In the genomic region with DNA sequence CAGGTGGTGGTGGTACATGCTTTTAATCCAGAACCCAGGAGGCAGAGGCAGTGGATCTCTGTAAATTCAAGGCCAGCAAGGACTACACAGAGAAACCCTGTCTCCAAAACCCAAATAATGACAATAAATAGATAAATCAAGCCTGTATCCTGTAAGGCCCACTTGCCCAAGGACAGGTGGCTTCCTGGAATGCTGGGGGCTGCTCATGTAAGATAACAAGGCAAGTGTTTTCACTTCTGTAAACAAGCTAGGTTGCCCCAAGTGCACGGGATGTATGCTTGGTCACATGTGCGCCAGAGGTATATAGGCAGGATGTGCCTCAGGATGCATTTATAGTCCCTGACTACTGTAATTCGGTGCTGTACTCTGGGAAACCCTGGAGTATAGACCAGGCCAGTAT, we compare ENCODE assay signal across 20 mouse cellular contexts. TPM values are rescaled to one million over a fixed set of nuclear protein-coding genes. Genes with fewer than 3 reads are reported as not detected.
A peak's percentile ranks its signal among the peaks of the same experiment; 100 is the strongest.
DNase-seq lines count a peak whose midpoint lies in the region; ATAC-seq and TF ChIP-seq lines count a peak whose summit lies in the region.
"Had no signal": no experiment of that assay in that cellular context is flagged by ENCODE, and none has a peak within 500 bp of the region (broad histone marks: within the 10 kb centered on the region; RNA-seq: fewer than 3 reads in every experiment).

No protein-coding gene starts in this region.

- no peaks in the 10 kb centered on the region for H3K79me2 ChIP-seq in MEL (ENCODE audit: control insufficient read depth, insufficient read depth, low read length, poor library complexity)

- no peaks in the 10 kb centered on the region for H3K36me3 ChIP-seq in liver, embryonic 11.5 days (ENCODE audit: control insufficient read depth, insufficient read depth, low read length)
- H3K36me3 ChIP-seq in liver, postnatal 0 days (replicated peaks; ENCODE audit: insufficient read depth, low read length): no peaks in the 10 kb centered on the region
- peaks cover 0 to 11% of the 10 kb centered on the region in 2 experiments; a peak in 2 of 4 replicates for H3K36me3 ChIP-seq in MEL (ENCODE audit: control insufficient read depth in 1 of 2, insufficient read depth in 2 of 2, low read length in 2 of 2)
- no peaks in the 10 kb centered on the region for H3K36me3 ChIP-seq in liver, embryonic 16.5 days (ENCODE audit: control insufficient read depth, insufficient read depth)
- no peaks in the 10 kb centered on the region for H3K36me3 ChIP-seq in hindbrain, embryonic 13.5 days
- H3K36me3 ChIP-seq in forebrain, embryonic 15.5 days: no peaks in the 10 kb centered on the region
- H3K36me3 ChIP-seq: embryonic facial prominence, embryonic 13.5 days; forebrain, embryonic 12.5 days; G1E had no signal

- TF ChIP-seq CTCF in liver, postnatal 0 days (IDR thresholded peaks at IDR 0.05; ENCODE audit: low read depth): no peak
- no peak for TF ChIP-seq CTCF in MEL (IDR thresholded peaks at IDR 0.05 in 2 of 3, conservative IDR thresholded peaks at IDR 0.05 in 1 of 3; ENCODE audit: control insufficient read depth in 1 of 3, insufficient read depth in 1 of 3, low read depth in 2 of 3, low read length in 3 of 3, poor library complexity in 1 of 3, severe bottlenecking in 1 of 3)

- no peak for TF ChIP-seq RAD21 in MEL (IDR thresholded peaks at IDR 0.05; ENCODE audit: low read depth, low read length)

- ATAC-seq in liver, embryonic 11.5 days (replicated peaks; ENCODE audit: low FRiP score): peak; percentile 65
- ATAC-seq in liver, postnatal 0 days: no peak
- 0 out of 2 replicates have a peak, but pooled peaks have one; percentile 11 for ATAC-seq in liver, embryonic 16.5 days (ENCODE audit: low read depth)
- no peak for ATAC-seq in hindbrain, embryonic 13.5 days (ENCODE audit: low FRiP score)
- ATAC-seq in forebrain, embryonic 15.5 days (replicated peaks): no peak
- ATAC-seq: forebrain, postnatal 0 days had no signal

- no peak overlapping the region for H3K9ac ChIP-seq in liver, embryonic 11.5 days (ENCODE audit: low read depth, low read length)
- H3K9ac ChIP-seq in liver, postnatal 0 days (replicated peaks): no peak overlapping the region
- H3K9ac ChIP-seq in MEL (ENCODE audit: control insufficient read depth, low read depth, low read length, poor library complexity, severe bottlenecking): no peak overlapping the region
- H3K9ac ChIP-seq in liver, embryonic 16.5 days (ENCODE audit: low read depth, low read length): no peak overlapping the region
- H3K9ac ChIP-seq in hindbrain, embryonic 13.5 days: no peak overlapping the region
- no peak overlapping the region for H3K9ac ChIP-seq in forebrain, embryonic 15.5 days (replicated peaks)
- H3K9ac ChIP-seq: embryonic facial prominence, embryonic 13.5 days; forebrain, embryonic 12.5 days; forebrain, postnatal 0 days; hindbrain, embryonic 14.5 days had no signal

- H3K9me3 ChIP-seq in liver, embryonic 11.5 days (ENCODE audit: control insufficient read depth, low read length): peaks cover 7% of the 10 kb centered on the region
- peaks cover 9% of the 10 kb centered on the region for H3K9me3 ChIP-seq in liver, postnatal 0 days (ENCODE audit: low read length)
- H3K9me3 ChIP-seq in MEL (replicated peaks; ENCODE audit: insufficient read depth, low read length): no peaks in the 10 kb centered on the region
- H3K9me3 ChIP-seq in liver, embryonic 16.5 days (replicated peaks; ENCODE audit: control insufficient read depth, low read length): peaks cover 5% of the 10 kb centered on the region
- peaks cover 14% of the 10 kb centered on the region; the same call in 1 of the 2 replicates for H3K9me3 ChIP-seq in hindbrain, embryonic 13.5 days
- H3K9me3 ChIP-seq in forebrain, embryonic 15.5 days: peaks cover 9% of the 10 kb centered on the region; the same call in 1 of the 2 replicates
- H3K9me3 ChIP-seq: G1E had no signal

- no peak for DNase-seq in liver, embryonic 11.5 days (ENCODE audit: low spot score)
- no peak for DNase-seq in liver, postnatal 0 days
- DNase-seq in A20 (ENCODE audit: low read depth, low spot score) (peak; percentile 20), MEL (ENCODE audit: low read depth, low spot score) (no peak)
- DNase-seq: adrenal gland, postnatal 10 days; cerebellum, adult 11-12 months; cerebellum, adult 9-10 months; cerebellum, postnatal 36 days; forebrain, postnatal 0 days; gastrocnemius, postnatal 14 days; heart, postnatal 10 days; heart, postnatal 4 days had no signal

- H3K27ac ChIP-seq in liver, embryonic 11.5 days (ENCODE audit: low read depth, low read length): no peak overlapping the region
- H3K27ac ChIP-seq in liver, postnatal 0 days (ENCODE audit: low read depth): no peak overlapping the region
- H3K27ac ChIP-seq in MEL (ENCODE audit: control insufficient read depth, low read depth, low read length): no peak overlapping the region
- H3K27ac ChIP-seq in liver, embryonic 16.5 days (ENCODE audit: low read length): no peak overlapping the region
- H3K27ac ChIP-seq in hindbrain, embryonic 13.5 days: no peak overlapping the region
- no peak overlapping the region for H3K27ac ChIP-seq in forebrain, embryonic 15.5 days (replicated peaks)
- H3K27ac ChIP-seq: embryonic facial prominence, embryonic 13.5 days; forebrain, embryonic 12.5 days; heart, embryonic 10.5 days; hindbrain, embryonic 14.5 days had no signal

- TF ChIP-seq EP300 in liver, postnatal 0 days (IDR thresholded peaks at IDR 0.05; ENCODE audit: low read depth): no peak
- TF ChIP-seq EP300 in MEL (IDR thresholded peaks at IDR 0.05; ENCODE audit: low read depth in 1 of 2, low read length in 2 of 2): no peak

- H3K4me2 ChIP-seq in liver, embryonic 11.5 days: no peak overlapping the region
- H3K4me2 ChIP-seq in liver, postnatal 0 days (ENCODE audit: low read depth, low read length): no peak overlapping the region
- H3K4me2 ChIP-seq in liver, embryonic 16.5 days (ENCODE audit: low read depth, low read length): no peak overlapping the region
- no peak overlapping the region for H3K4me2 ChIP-seq in hindbrain, embryonic 13.5 days
- H3K4me2 ChIP-seq in forebrain, embryonic 15.5 days (replicated peaks): no peak overlapping the region
- H3K4me2 ChIP-seq: embryonic facial prominence, embryonic 13.5 days; forebrain, embryonic 12.5 days; hindbrain, embryonic 14.5 days had no signal

- no peaks in the 10 kb centered on the region; the same call in 1 of the 2 replicates for H3K4me1 ChIP-seq in liver, embryonic 11.5 days (replicated peaks; ENCODE audit: control insufficient read depth, insufficient read depth, low read length)
- H3K4me1 ChIP-seq in liver, postnatal 0 days (ENCODE audit: insufficient read depth): peaks cover 5% of the 10 kb centered on the region; the same call in 1 of the 2 replicates
- peaks cover 0 to 16% of the 10 kb centered on the region in 2 experiments; a peak in 2 of 4 replicates for H3K4me1 ChIP-seq in MEL (ENCODE audit: control insufficient read depth in 1 of 2, insufficient read depth in 2 of 2, low read length in 2 of 2)
- peaks cover 3% of the 10 kb centered on the region; the same call in 1 of the 2 replicates for H3K4me1 ChIP-seq in liver, embryonic 16.5 days (ENCODE audit: control insufficient read depth, low read depth, low read length)
- H3K4me1 ChIP-seq in hindbrain, embryonic 13.5 days (replicated peaks): peaks cover 8% of the 10 kb centered on the region; the same call in 1 of the 2 replicates
- peaks cover 4% of the 10 kb centered on the region for H3K4me1 ChIP-seq in forebrain, embryonic 15.5 days
- H3K4me1 ChIP-seq: heart, embryonic 10.5 days had no signal

- 49% methylated on average over 3 of the region's 3 CpGs for WGBS in liver, embryonic 11.5 days
- WGBS in liver, postnatal 0 days (ENCODE audit: insufficient replicate concordance): 52% methylated on average over 3 of the region's 3 CpGs
- WGBS in liver, embryonic 16.5 days (ENCODE audit: insufficient replicate concordance): 41% methylated on average over 3 of the region's 3 CpGs
- 90% methylated on average over 3 of the region's 3 CpGs for WGBS in hindbrain, embryonic 13.5 days
- 91% methylated on average over 3 of the region's 3 CpGs for WGBS in forebrain, embryonic 15.5 days

- no peaks in the 10 kb centered on the region for H3K27me3 ChIP-seq in liver, embryonic 11.5 days (replicated peaks; ENCODE audit: control insufficient read depth, insufficient read depth, low read length)
- H3K27me3 ChIP-seq in liver, postnatal 0 days (ENCODE audit: insufficient read depth, low read length): no peaks in the 10 kb centered on the region
- no peaks in the 10 kb centered on the region for H3K27me3 ChIP-seq in MEL (ENCODE audit: control insufficient read depth in 1 of 2, insufficient read depth in 2 of 2, low read length in 2 of 2)
- no peaks in the 10 kb centered on the region for H3K27me3 ChIP-seq in liver, embryonic 16.5 days (ENCODE audit: control insufficient read depth, insufficient read depth, low read depth, low read length)
- H3K27me3 ChIP-seq in hindbrain, embryonic 13.5 days: no peaks in the 10 kb centered on the region
- H3K27me3 ChIP-seq in forebrain, embryonic 15.5 days: no peaks in the 10 kb centered on the region
- H3K27me3 ChIP-seq: embryonic facial prominence, embryonic 13.5 days; forebrain, embryonic 12.5 days had no signal

- no peak for TF ChIP-seq POLR2A in MEL (IDR thresholded peaks at IDR 0.05; ENCODE audit: control insufficient read depth in 1 of 2, insufficient read depth in 1 of 2, low read depth in 1 of 2, low read length in 2 of 2, poor library complexity in 1 of 2)

- no peak overlapping the region for H3K4me3 ChIP-seq in liver, embryonic 11.5 days (ENCODE audit: low read depth, low read length)
- no peak overlapping the region for H3K4me3 ChIP-seq in liver, postnatal 0 days (ENCODE audit: low read depth, low read length)
- no peak overlapping the region for H3K4me3 ChIP-seq in MEL (ENCODE audit: control insufficient read depth in 1 of 2, insufficient read depth in 1 of 2, low read depth in 2 of 2, low read length in 2 of 2)
- no peak overlapping the region for H3K4me3 ChIP-seq in liver, embryonic 16.5 days (ENCODE audit: low read depth, low read length)
- H3K4me3 ChIP-seq in hindbrain, embryonic 13.5 days: no peak overlapping the region
- H3K4me3 ChIP-seq in forebrain, embryonic 15.5 days: no peak overlapping the region
- H3K4me3 ChIP-seq: embryonic facial prominence, embryonic 13.5 days; forebrain, embryonic 12.5 days; heart, embryonic 10.5 days had no signal

TF ChIP-seq in MEL, 35 proteins besides CTCF, POLR2A, EP300 and RAD21 (continues in another document):
- TF ChIP-seq E2F4 (IDR thresholded peaks at IDR 0.05; ENCODE audit: borderline replicate concordance, low read depth, low read length) (no peak), TAL1 (IDR thresholded peaks at IDR 0.05; ENCODE audit: low read length) (peak; percentile 73)

RNA-seq across cellular contexts. Expression of gene Snapc3, which starts 5.5 kb away (rescaled TPM):
- polyA plus RNA-seq in liver, embryonic 11.5 days (2014; fragmentation: Nextera tagmentation; extraction: Ambion mirVana): 31.1 and 32.8 TPM in 2 replicates
- polyA plus RNA-seq in liver, postnatal 0 days (2015; fragmentation: Nextera tagmentation; extraction: Ambion mirVana): 6.7 and 7.2 TPM in 2 replicates
- total RNA-seq in MEL (2012; rRNA removed): 15.3 and 16.9 TPM in 2 replicates
- polyA plus RNA-seq in MEL (2012; ENCODE audit: insufficient read depth in 1 of 2, insufficient read length in 2 of 2, low read depth in 1 of 2, low replicate concordance in 2 of 2, missing spikeins in 1 of 2): 10 to 100 TPM in 1 of 2 experiments, not detected in 1; 12.0 TPM
- polyA plus RNA-seq in liver, embryonic 16.5 days (2015; fragmentation: Nextera tagmentation; extraction: Ambion mirVana): 7.8 and 8.4 TPM in 2 replicates
- polyA plus RNA-seq in hindbrain, embryonic 13.5 days (2015; fragmentation: Nextera tagmentation; extraction: Ambion mirVana): 79.6 and 82.8 TPM in 2 replicates
- 100 and 101 TPM in 2 replicates for polyA plus RNA-seq in forebrain, embryonic 15.5 days (2015; fragmentation: Nextera tagmentation; extraction: Ambion mirVana)

Comparison
In these comparisons a context has a peak if more than half of its experiments do, and no peak if none do; other contexts are left out.
1. ATAC-seq: peak in liver, embryonic 11.5 days (single experiment) and liver, embryonic 16.5 days (single experiment); none in liver, postnatal 0 days (single experiment), hindbrain, embryonic 13.5 days (single experiment) and forebrain, embryonic 15.5 days (single experiment).